Mouse (Mus musculus) embryo, embryonic 9.5 days (tissue): ENCODE results near the gene Tbcd.

ENCODE experiments used
- DNase-seq: peaks from one replicate; pipeline ENCODE4 v3.0.0-alpha.2; 2017; ENCODE audit errors: extremely low spot score

The Tbcd gene

DNA sequence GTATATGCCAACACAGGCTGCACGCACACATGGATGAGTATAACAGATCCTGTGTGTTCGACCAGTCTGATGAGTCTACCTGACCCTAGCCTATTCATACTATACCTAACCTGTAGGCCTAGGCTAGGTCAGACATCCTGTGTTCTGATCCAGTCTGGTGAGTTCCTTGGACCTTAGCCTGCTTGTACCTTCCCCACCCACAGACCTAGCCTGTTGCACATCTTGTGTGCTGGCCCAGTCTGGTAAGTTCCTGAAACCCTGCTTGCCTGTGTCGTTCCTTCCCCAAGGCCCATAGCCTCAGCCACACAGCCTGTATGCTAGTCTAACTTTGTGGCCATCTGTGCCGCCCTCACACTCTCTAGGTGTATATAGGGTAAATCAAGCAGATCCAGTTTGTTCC lies 112.5 kb downstream of the Tbcd start:
- no peak for DNase-seq

GRCm38 (mm10) chr11:121581856-121582255 lies 130.1 kb downstream of the Tbcd start:
- no peak for DNase-seq

DNA sequence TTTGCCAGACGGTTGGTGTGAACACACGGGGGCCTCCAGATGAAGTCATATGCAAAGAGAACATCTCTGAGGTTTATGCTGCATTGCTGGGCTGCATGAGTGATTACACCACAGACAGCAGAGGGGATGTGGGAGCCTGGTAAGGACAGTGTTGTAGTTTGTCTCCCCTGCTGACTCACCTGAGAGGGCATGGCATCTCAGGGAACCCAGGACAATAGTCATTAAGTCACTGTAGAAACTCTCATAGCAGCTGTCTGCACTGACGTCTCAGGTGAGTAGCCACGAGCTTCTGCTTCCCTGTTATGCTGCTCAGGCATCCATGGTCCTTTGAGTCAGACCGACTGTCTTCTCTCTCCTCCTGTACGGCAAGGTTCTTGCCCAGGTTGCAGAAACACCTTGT lies 145.5 kb downstream of the Tbcd start:
- DNase-seq, result no peak

DNA sequence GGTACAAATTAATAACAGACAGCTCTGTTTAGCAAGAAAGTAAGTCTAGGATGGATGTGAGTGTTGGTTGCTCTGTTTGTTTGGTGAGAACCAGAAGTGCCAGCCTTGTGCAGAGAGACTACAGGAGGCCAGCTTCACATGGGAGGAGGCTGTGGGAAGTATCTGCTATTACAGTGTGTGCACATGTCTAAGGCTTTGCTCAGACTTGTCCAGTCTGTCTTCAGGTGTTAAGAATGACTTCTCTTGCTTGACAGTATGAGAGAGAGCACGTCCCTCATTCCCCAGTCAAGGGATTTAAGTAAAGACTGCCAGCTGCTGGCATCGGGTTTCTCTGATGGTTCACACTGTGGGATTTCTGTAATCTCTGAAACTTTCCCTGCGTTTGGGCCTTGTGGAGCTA lies 149.7 kb downstream of the Tbcd start:
- no peak for DNase-seq

- no peak for DNase-seq
Observed at GRCm38 (mm10) chr11:121605604-121606003, 153.9 kb downstream of the Tbcd start.

DNA sequence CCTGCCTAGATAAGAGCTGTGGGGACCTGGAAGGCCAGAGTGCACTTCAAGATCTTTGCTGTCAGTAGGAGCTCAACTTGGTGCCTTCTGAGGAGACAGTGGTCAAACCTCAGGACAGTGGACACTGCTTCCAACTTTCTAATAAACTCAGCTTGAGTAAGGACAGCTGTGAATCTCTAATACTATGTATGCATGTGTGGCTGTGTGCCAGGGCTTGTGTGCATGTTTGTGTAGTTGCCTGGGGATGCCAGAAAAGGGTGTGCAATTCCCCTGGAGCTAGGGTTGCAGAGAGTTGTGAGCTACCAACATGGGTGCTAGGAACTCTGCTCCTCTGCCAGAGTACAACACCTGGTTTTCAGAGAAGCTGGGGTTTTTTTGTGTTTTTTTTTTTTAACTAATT lies 159.2 kb downstream of the Tbcd start:
- no peak for DNase-seq

- no peak for DNase-seq
Observed at GRCm38 (mm10) chr11:121615961-121616485, 164.3 kb downstream of the Tbcd start.

GRCm38 (mm10) chr11:121616501-121616900 lies 164.8 kb downstream of the Tbcd start:
- DNase-seq, result no peak

GRCm38 (mm10) chr11:121617371-121617770 lies 165.6 kb downstream of the Tbcd start:
- no peak for DNase-seq

DNA sequence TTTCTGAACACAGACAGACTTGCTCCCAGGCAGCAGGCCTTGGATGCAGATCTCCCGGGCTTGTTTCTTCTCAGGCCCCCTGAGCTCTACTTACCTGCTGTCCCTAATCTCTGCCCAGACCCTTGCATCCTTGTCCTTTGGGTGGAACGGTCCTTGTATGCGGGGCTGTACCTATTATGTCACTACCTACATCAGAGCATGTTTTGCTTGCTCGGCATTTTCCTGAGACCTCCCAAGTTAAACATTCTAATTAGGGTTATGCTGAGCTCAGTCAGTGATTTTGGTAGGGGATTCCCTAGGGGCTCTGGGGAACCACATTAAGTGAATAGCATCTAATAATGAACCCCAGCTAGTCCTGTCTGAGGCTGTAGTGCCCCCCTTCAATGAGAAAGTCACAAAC lies 173.3 kb downstream of the Tbcd start:
- DNase-seq, result no peak

DNA sequence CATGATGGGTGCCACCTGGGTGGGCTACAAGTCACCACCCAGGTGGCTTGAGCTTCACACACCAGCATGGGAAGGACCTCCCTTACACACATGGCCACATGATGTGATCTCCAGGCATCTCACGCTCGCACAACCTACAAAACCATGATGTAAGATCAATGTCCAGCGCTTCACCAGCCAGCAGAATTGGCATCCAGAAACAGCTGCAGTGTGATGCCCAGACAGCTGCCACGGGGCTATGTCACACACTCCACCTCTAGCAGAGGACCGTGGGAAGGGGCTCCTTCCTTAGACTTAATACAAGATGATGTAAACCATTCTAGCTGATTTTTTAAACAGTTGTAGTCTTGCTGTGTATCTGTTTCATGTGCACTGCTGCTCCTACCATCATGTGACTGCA lies 175.8 kb downstream of the Tbcd start:
- no peak for DNase-seq

DNA sequence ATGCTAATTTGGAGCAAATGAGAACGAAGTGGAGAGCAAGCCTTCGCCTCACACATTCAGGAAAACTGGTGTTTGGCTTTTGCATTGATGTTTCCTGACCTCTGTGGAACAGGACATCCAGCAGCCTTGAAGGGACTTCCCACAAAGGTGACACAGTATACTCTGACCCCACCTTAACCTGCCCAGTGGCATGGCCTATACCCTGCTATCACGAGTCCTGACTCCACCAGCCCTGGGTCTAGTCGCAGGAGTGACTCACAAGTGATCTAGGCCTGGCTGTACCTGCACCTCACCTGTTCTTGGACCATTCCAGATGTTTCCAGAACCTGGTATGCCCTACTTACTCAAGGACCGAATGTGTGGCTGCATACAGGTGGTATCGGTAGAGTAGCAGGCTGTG lies 177.8 kb downstream of the Tbcd start:
- DNase-seq, result no peak

GRCm38 (mm10) chr11:121630406-121630805 lies 178.7 kb downstream of the Tbcd start:
- DNase-seq, result no peak

DNA sequence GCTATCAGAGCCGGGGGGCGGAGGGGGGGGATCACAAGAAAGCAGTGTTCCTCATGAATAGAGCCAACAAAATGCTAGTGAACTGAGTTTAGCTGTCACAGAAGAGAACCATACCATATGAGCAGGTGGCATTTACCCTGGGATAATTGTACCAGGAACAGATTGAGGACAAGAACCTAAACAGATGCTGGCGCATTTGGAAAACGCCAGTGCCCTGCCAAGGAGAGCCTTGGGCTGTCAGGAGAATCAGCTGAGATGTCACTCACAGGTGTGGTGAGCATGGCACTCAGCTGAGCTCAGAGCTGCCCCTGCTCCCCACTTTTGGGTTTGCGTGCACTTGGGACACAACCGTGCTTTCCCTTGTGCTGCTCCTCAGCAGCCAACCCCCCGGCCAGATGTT lies 179.7 kb downstream of the Tbcd start:
- DNase-seq, result no peak

DNA sequence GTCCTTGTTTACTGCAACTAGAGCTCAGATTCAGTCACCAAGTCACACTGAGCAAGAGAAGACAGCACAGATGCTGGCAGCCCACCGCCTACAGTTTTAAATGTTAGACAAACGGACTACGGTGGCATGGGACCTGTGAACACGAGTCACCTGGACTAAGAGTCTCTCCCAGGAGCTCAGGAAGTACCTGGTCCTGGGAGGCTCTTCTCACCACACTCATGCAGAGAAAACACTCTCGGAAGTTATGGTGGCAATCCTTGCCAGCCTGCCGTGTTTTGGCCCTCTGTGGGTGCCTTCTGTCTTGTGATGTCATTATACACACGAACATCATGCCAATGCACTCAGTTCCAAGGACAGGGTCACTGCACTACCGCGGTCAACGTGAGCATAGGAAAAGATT lies 184.9 kb downstream of the Tbcd start:
- DNase-seq, result no peak

DNA sequence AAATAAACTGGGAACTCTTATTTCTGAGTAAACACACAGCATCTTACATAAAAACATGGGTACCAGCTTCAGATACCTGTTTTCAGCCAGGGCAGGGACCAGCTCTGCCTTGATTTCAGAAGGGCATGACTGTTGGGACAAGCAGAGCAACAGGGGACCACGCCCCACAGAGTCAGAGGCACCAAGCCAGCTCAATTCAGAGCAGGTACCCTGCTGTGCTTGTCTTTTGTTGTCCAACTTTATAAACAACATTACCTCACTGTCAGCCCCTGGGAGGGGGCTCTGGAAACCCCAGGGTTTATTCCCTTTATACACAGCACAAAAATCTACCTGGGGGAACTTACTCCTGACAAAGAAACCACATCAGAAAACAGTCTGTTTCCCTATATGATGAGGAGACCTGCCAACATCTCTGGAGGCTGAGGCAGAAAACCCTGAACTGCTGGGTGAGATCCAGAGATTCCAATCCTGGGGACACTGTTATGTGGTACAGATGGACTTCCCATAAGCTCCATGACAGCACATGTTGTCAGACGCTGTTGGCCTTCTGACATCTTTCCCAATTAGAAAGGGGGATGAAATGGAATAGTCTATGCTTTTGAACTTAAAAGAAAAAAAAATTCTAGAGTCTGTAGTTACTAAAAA lies 189.9 kb downstream of the Tbcd start:
- DNase-seq, result no peak

- no peak for DNase-seq
Observed at GRCm38 (mm10) chr11:121645394-121645793, 193.6 kb downstream of the Tbcd start.

GRCm38 (mm10) chr11:121647321-121647720 lies 195.6 kb downstream of the Tbcd start:
- DNase-seq, result no peak

GRCm38 (mm10) chr11:121648166-121648565 lies 196.4 kb downstream of the Tbcd start:
- DNase-seq, result no peak

GRCm38 (mm10) chr11:121649900-121650299 lies 198.2 kb downstream of the Tbcd start:
- no peak for DNase-seq

- no peak for DNase-seq
Observed at GRCm38 (mm10) chr11:121650668-121651067, 198.9 kb downstream of the Tbcd start.

GRCm38 (mm10) chr11:121651556-121651955 lies 199.8 kb downstream of the Tbcd start:
- DNase-seq, result no peak

DNA sequence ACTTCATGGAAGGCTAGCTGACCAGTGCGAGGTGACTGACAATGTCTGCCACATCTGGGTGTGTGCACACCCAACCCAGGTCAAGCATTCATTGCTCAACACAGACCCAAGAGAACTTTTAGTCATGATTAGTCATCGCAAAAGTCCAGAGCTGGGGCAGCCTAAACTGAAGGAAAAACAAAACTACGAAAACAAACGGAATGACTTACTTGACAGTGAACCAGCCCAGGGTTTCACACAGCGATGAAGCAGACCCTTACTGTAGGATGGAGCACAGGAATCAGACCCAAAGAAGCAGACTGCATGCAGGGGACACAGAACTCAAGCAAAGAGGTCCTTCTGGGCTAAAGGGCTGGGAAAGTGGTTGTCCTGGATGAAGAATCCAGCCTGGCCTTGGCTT lies 200.2 kb downstream of the Tbcd start:
- no peak for DNase-seq
